Mouse (Mus musculus) limb, embryonic 14.5 days (tissue): ENCODE results near the gene Tmem106c. TPM values are rescaled to one million over a fixed set of nuclear protein-coding genes. Genes with fewer than 3 reads are reported as not detected.

Source experiments
- ATAC-seq: fragments of 200-750 bp; cut with Nextera tagmentation; 2 replicates; pipeline ENCODE4 v1.8.0; 2017; ENCODE audit warnings: low read depth, moderate number of reproducible peaks, moderate TSS enrichment; ENCODE audit not compliant: low FRiP score
- DNase-seq: peaks from one replicate; pipeline ENCODE4 v3.0.0-alpha.2; 2015; ENCODE audit warnings: low spot score
- H3K27ac ChIP-seq: fragments of 300-500 bp; sonication (generic); replicated peaks from 2 replicates; pipeline ENCODE4 v1.5.1; 2014; ENCODE audit warnings: low read depth, mild to moderate bottlenecking, low read length, moderate library complexity, mixed read lengths
- H3K27me3 ChIP-seq: fragments of 300-500 bp; sonication (generic); 2 replicates; pipeline ENCODE4 v1.6.1; 2014; ENCODE audit warnings: low read length, mixed read lengths; ENCODE audit not compliant: control insufficient read depth, insufficient read depth
- H3K36me3 ChIP-seq: fragments of 300-500 bp; sonication (generic); 2 replicates; pipeline ENCODE4 v1.6.1; 2014; ENCODE audit warnings: mild to moderate bottlenecking, low read length, moderate library complexity, mixed read lengths; ENCODE audit not compliant: control insufficient read depth, insufficient read depth
- H3K4me1 ChIP-seq: fragments of 300-500 bp; sonication (generic); 2 replicates; pipeline ENCODE4 v1.6.1; 2014; ENCODE audit warnings: antibody characterized with exemption, low read length, mixed read lengths; ENCODE audit not compliant: control insufficient read depth, insufficient read depth
- H3K4me2 ChIP-seq: fragments of 300-500 bp; sonication (generic); replicated peaks from 2 replicates; pipeline ENCODE4 v1.6.1; 2014; ENCODE audit warnings: low read depth, mild to moderate bottlenecking, low read length, moderate library complexity; ENCODE audit not compliant: severe bottlenecking
- H3K4me3 ChIP-seq: fragments of 300-500 bp; sonication (generic); replicated peaks from 2 replicates; pipeline ENCODE4 v1.5.1; 2014; ENCODE audit warnings: low read length
- H3K9ac ChIP-seq: fragments of 300-500 bp; sonication (generic); 2 replicates; pipeline ENCODE4 v1.6.1; 2014; ENCODE audit warnings: mild to moderate bottlenecking, low read depth, low read length, moderate library complexity; ENCODE audit not compliant: severe bottlenecking
- H3K9me3 ChIP-seq: fragments of 300-500 bp; sonication (generic); 2 replicates; pipeline ENCODE4 v1.6.1; 2016; ENCODE audit warnings: low read length; ENCODE audit not compliant: control insufficient read depth
- POLR2A ChIP-seq: fragments of 200-500 bp; IDR thresholded peaks from 2 replicates; pipeline ENCODE4 v1.8.0; 2012; ENCODE audit warnings: inconsistent platforms, mild to moderate bottlenecking, moderate library complexity, borderline replicate concordance; ENCODE audit not compliant: insufficient read depth, insufficient read length; ENCODE audit errors: extremely low read depth
- WGBS: fragments of 180-500 bp; shearing (Covaris S2); extraction: QIAGEN DNeasy Blood & Tissue Kit; methylation state at CpG from one replicate; pipeline ENCODE4 v1.1.7; 2014; 5-methylcytosine and 5-hydroxymethylcytosine counted together
- polyA plus RNA-seq, 2 experiments: library from polyadenylated mRNA; depleted of rRNA in 1 of 2; stranded (reverse) in 1 of 2; unstranded in 1 of 2; fragments of >200 nt; fragmentation: Nextera tagmentation in 1 of 2; extraction: Ambion mirVana in 1 of 2; gene quantifications; 2 replicates each; pipeline versions ENCODE4 v1.2.1 to v1.2.3; 2012 to 2014

Tmem106c gene
- polyA plus RNA-seq, 2 experiments: 49.8 to 49.9 TPM

GRCm38 (mm10) chr15:97921796-97922195, 42.2 kb upstream of the Tmem106c start:
- no peaks in the 10 kb centered on the region for H3K36me3 ChIP-seq
- TF ChIP-seq POLR2A: no peak
- no peak for ATAC-seq
- 79% methylated on average over 9 of the region's 9 CpGs for WGBS
- H3K9me3 ChIP-seq: no peaks in the 10 kb centered on the region
- no peak overlapping the region for H3K9ac ChIP-seq
- no peak overlapping the region for H3K4me3 ChIP-seq
- no peak overlapping the region for H3K27ac ChIP-seq
- no peaks in the 10 kb centered on the region for H3K4me1 ChIP-seq
- H3K4me2 ChIP-seq: no peak overlapping the region
- no peak for DNase-seq
- H3K27me3 ChIP-seq: no peaks in the 10 kb centered on the region

GRCm38 (mm10) chr15:97922421-97922820, 41.6 kb upstream of the Tmem106c start:
- no peak for DNase-seq
- Histone ChIP-seq H3K36me3 (no peaks in the 10 kb centered on the region), H3K27ac (no peak overlapping the region), H3K9ac (no peak overlapping the region), H3K4me1 (no peaks in the 10 kb centered on the region), H3K27me3 (no peaks in the 10 kb centered on the region), H3K9me3 (no peaks in the 10 kb centered on the region), H3K4me2 (no peak overlapping the region), H3K4me3 (no peak overlapping the region)
- TF ChIP-seq POLR2A: no peak
- WGBS: 87% methylated on average over 2 of the region's 2 CpGs
- no peak for ATAC-seq

- Histone ChIP-seq H3K4me1 (no peaks in the 10 kb centered on the region), H3K9ac (no peak overlapping the region), H3K4me2 (no peak overlapping the region), H3K9me3 (no peaks in the 10 kb centered on the region), H3K36me3 (no peaks in the 10 kb centered on the region), H3K27me3 (no peaks in the 10 kb centered on the region), H3K27ac (no peak overlapping the region), H3K4me3 (no peak overlapping the region)
- ATAC-seq (no peak), DNase-seq (no peak)
- WGBS: 51% methylated on average over 4 of the region's 4 CpGs
- no peak for TF ChIP-seq POLR2A
These were observed 37.0 kb upstream of the Tmem106c start for GRCm38 (mm10) chr15:97927018-97927417.

GRCm38 (mm10) chr15:97927821-97928220, 36.2 kb upstream of the Tmem106c start:
- DNase-seq: no peak
- Histone ChIP-seq H3K4me2 (no peak overlapping the region), H3K4me1 (no peaks in the 10 kb centered on the region), H3K9me3 (no peaks in the 10 kb centered on the region), H3K27me3 (no peaks in the 10 kb centered on the region), H3K4me3 (no peak overlapping the region), H3K9ac (no peak overlapping the region), H3K27ac (no peak overlapping the region), H3K36me3 (no peaks in the 10 kb centered on the region)
- ATAC-seq: no peak
- 65% methylated on average over 6 of the region's 6 CpGs for WGBS
- no peak for TF ChIP-seq POLR2A

- H3K4me1 ChIP-seq: no peaks in the 10 kb centered on the region
- no peak overlapping the region for H3K4me3 ChIP-seq
- WGBS: 50% methylated on average over 13 of the region's 13 CpGs
- TF ChIP-seq POLR2A: no peak
- H3K4me2 ChIP-seq: no peak overlapping the region
- no peaks in the 10 kb centered on the region for H3K36me3 ChIP-seq
- H3K9ac ChIP-seq: no peak overlapping the region
- no peaks in the 10 kb centered on the region for H3K9me3 ChIP-seq
- no peaks in the 10 kb centered on the region for H3K27me3 ChIP-seq
- H3K27ac ChIP-seq: no peak overlapping the region
- DNase-seq (no peak), ATAC-seq (no peak)
These were observed 34.7 kb upstream of the Tmem106c start for GRCm38 (mm10) chr15:97929259-97929824.

- H3K36me3 ChIP-seq: no peaks in the 10 kb centered on the region
- 81% methylated on average over 12 of the region's 12 CpGs for WGBS
- ATAC-seq (no peak), DNase-seq (no peak)
- no peak overlapping the region for H3K4me2 ChIP-seq
- no peak for TF ChIP-seq POLR2A
- H3K4me3 ChIP-seq: no peak overlapping the region
- no peaks in the 10 kb centered on the region for H3K4me1 ChIP-seq
- no peaks in the 10 kb centered on the region for H3K9me3 ChIP-seq
- H3K27ac ChIP-seq: no peak overlapping the region
- no peak overlapping the region for H3K9ac ChIP-seq
- no peaks in the 10 kb centered on the region for H3K27me3 ChIP-seq
These were observed 31.6 kb upstream of the Tmem106c start for GRCm38 (mm10) chr15:97932441-97932840.
